Mouse (Mus musculus) liver, embryonic 15.5 days (tissue): Measurements from ENCODE around the gene Axin2. TPM values are rescaled to one million over a fixed set of nuclear protein-coding genes. Genes with fewer than 3 reads are reported as not detected.

Experiments
- ATAC-seq: fragments of 200-750 bp; cut with Nextera tagmentation; 2 replicates; pipeline ENCODE4 v1.8.0; 2017; ENCODE audit warnings: moderate number of reproducible peaks, mild to moderate bottlenecking, moderate library complexity; ENCODE audit not compliant: insufficient read depth
- H3K27ac ChIP-seq: fragments of 300-500 bp; sonication (generic); replicated peaks from 2 replicates; pipeline ENCODE4 v1.5.1; 2015; ENCODE audit warnings: mild to moderate bottlenecking, inconsistent platforms
- H3K27me3 ChIP-seq: fragments of 300-500 bp; sonication (generic); 2 replicates; pipeline ENCODE4 v1.6.1; 2015; ENCODE audit warnings: mild to moderate bottlenecking, inconsistent platforms
- H3K36me3 ChIP-seq: fragments of 300-500 bp; sonication (generic); replicated peaks from 2 replicates; pipeline ENCODE4 v1.6.1; 2015; ENCODE audit warnings: moderate library complexity, mild to moderate bottlenecking, inconsistent platforms
- H3K4me1 ChIP-seq: fragments of 300-500 bp; sonication (generic); replicated peaks from 2 replicates; pipeline ENCODE4 v1.6.1; 2015; ENCODE audit warnings: inconsistent platforms
- H3K4me2 ChIP-seq: fragments of 300-500 bp; sonication (generic); 2 replicates; pipeline ENCODE4 v1.6.1; 2015; ENCODE audit warnings: moderate library complexity, mild to moderate bottlenecking, inconsistent platforms
- H3K4me3 ChIP-seq: fragments of 300-500 bp; sonication (generic); replicated peaks from 2 replicates; pipeline ENCODE4 v1.5.1; 2015; ENCODE audit warnings: mild to moderate bottlenecking, inconsistent platforms
- H3K9ac ChIP-seq: fragments of 300-500 bp; sonication (generic); 2 replicates; pipeline ENCODE4 v1.6.1; 2015; ENCODE audit warnings: moderate library complexity, mild to moderate bottlenecking, inconsistent platforms
- H3K9me3 ChIP-seq: fragments of 300-500 bp; sonication (generic); replicated peaks from 2 replicates; pipeline ENCODE4 v1.6.1; 2016; ENCODE audit warnings: inconsistent platforms
- WGBS: fragments of 180-500 bp; shearing (Covaris S2); methylation state at CpG from one replicate; pipeline ENCODE4 v1.1.7; 2015; ENCODE audit warnings: mixed read lengths; ENCODE audit not compliant: insufficient replicate concordance; 5-methylcytosine and 5-hydroxymethylcytosine counted together
- polyA plus RNA-seq: library from polyadenylated mRNA; unstranded; fragments of >200 nt; fragmentation: Nextera tagmentation; extraction: Ambion mirVana; gene quantifications from 2 replicates; pipeline ENCODE4 v1.2.1, GENCODE M21; 2015

The Axin2 gene
- polyA plus RNA-seq, 1 experiment from 2014 or later: 0.10 TPM

- no peak overlapping the region for H3K4me3 ChIP-seq
- no peak overlapping the region for H3K9ac ChIP-seq
- peaks cover 70% of the 10 kb centered on the region for H3K27me3 ChIP-seq
- no peaks in the 10 kb centered on the region for H3K9me3 ChIP-seq
- no peak for ATAC-seq
- H3K36me3 ChIP-seq: no peaks in the 10 kb centered on the region
- no peak overlapping the region for H3K27ac ChIP-seq
- peaks cover 6% of the 10 kb centered on the region; the same call in 1 of the 2 replicates for H3K4me1 ChIP-seq
- peak overlapping the region; percentile 77; the same call in 1 of the 2 replicates for H3K4me2 ChIP-seq
- WGBS: 6% methylated on average over 17 of the region's 17 CpGs
Observed at GRCm38 (mm10) chr11:108923188-108923575, 3.0 kb downstream of the Axin2 start.

DNA sequence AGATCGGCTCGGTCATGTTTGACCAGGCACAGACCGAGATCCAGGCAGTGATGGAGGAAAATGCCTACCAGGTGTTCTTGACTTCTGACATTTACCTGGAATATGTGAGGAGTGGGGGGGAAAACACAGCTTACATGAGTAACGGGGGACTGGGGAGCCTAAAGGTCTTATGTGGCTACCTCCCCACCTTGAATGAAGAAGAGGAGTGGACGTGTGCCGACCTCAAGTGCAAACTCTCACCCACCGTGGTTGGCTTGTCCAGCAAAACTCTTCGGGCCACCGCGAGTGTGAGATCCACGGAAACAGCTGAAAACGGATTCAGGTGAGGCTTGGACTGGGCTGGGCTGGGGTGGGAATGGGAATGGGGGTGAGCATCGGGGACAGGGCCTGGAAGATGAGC, 3.6 kb downstream of the Axin2 start:
- H3K4me3 ChIP-seq: no peak overlapping the region
- H3K9ac ChIP-seq: no peak overlapping the region
- ATAC-seq: no peak
- no peaks in the 10 kb centered on the region for H3K36me3 ChIP-seq
- peaks cover 67% of the 10 kb centered on the region for H3K27me3 ChIP-seq
- no peak overlapping the region for H3K4me2 ChIP-seq
- peaks cover 6% of the 10 kb centered on the region; the same call in 1 of the 2 replicates for H3K4me1 ChIP-seq
- H3K27ac ChIP-seq: no peak overlapping the region
- no peaks in the 10 kb centered on the region for H3K9me3 ChIP-seq
- WGBS: 26% methylated on average over 13 of the region's 13 CpGs

DNA sequence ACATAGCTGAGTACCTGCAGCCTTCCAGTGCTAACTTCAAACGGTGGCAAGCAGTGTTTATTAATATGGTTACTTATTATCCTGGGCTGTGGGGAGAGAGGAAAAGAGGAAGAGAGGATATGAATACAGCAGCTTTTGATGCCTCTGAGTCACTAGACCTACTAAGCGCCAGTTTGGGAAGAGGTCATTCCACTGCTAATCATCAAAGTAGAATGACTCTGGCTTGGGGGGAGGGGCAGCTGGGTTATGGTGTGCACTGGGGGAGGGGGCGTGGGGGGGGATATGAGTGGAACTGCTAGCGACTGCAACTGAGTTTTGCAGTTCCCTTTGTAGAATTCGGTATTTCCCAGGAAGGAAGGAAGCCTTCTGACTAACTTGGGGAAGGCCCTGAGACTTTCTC, 4.2 kb downstream of the Axin2 start:
- Histone ChIP-seq H3K9ac (no peak overlapping the region), H3K4me3 (no peak overlapping the region), H3K27me3 (peaks cover 62% of the 10 kb centered on the region), H3K4me2 (no peak overlapping the region), H3K4me1 (peaks cover 6% of the 10 kb centered on the region; the same call in 1 of the 2 replicates), H3K9me3 (no peaks in the 10 kb centered on the region), H3K27ac (no peak overlapping the region), H3K36me3 (no peaks in the 10 kb centered on the region)
- no peak for ATAC-seq
- 14% methylated on average over 5 of the region's 5 CpGs for WGBS

DNA sequence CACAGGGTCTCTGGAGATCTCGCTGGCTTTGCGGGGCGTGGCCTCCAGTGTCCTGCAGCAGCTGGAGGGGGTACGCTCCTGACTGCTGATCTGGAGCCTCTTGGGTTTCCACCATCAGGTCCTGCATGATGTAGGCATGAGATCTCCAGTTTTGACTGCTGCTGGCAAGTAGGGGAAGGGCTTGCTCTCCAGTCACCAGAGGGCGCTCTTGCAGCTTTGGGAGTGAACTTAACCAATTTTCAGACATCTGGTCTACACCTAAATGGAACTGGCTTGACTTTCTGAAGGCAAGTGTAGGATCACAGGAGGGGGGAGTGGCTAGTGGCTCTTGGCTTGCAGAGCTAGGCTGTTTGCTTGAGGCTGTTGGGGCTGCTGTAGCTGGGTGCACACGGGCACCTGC, 5.1 kb downstream of the Axin2 start:
- WGBS: 16% methylated on average over 6 of the region's 6 CpGs
- no peak overlapping the region for H3K4me3 ChIP-seq

GRCm38 (mm10) chr11:108925826-108926225, 5.7 kb downstream of the Axin2 start:
- ATAC-seq: no peak
- H3K27me3 ChIP-seq: peaks cover 47% of the 10 kb centered on the region
- 71% methylated on average over 9 of the region's 9 CpGs for WGBS

More for the DNA sequence above, 5.1 kb downstream of the Axin2 start:
- ATAC-seq: no peak
- peaks cover 6% of the 10 kb centered on the region; the same call in 1 of the 2 replicates for H3K4me1 ChIP-seq
- peaks cover 53% of the 10 kb centered on the region for H3K27me3 ChIP-seq
- no peaks in the 10 kb centered on the region for H3K9me3 ChIP-seq
- H3K27ac ChIP-seq: no peak overlapping the region
- H3K9ac ChIP-seq: no peak overlapping the region
- no peaks in the 10 kb centered on the region for H3K36me3 ChIP-seq
- H3K4me2 ChIP-seq: no peak overlapping the region

GRCm38 (mm10) chr11:108926345-108927092, 6.4 kb downstream of the Axin2 start:
- H3K9ac ChIP-seq: no peak overlapping the region
- H3K4me1 ChIP-seq: peaks cover 6% of the 10 kb centered on the region; the same call in 1 of the 2 replicates
- no peak for ATAC-seq
- no peak overlapping the region for H3K27ac ChIP-seq
- no peak overlapping the region for H3K4me3 ChIP-seq
- no peaks in the 10 kb centered on the region for H3K9me3 ChIP-seq
- H3K27me3 ChIP-seq: peaks cover 40% of the 10 kb centered on the region
- 67% methylated on average over 10 of the region's 10 CpGs for WGBS
- no peaks in the 10 kb centered on the region for H3K36me3 ChIP-seq
- H3K4me2 ChIP-seq: no peak overlapping the region

More at GRCm38 (mm10) chr11:108925826-108926225, 5.7 kb downstream of the Axin2 start:
- H3K27ac ChIP-seq: no peak overlapping the region
- H3K4me1 ChIP-seq: peaks cover 6% of the 10 kb centered on the region; the same call in 1 of the 2 replicates
- H3K36me3 ChIP-seq: no peaks in the 10 kb centered on the region
- H3K9ac ChIP-seq: no peak overlapping the region
- H3K4me3 ChIP-seq: no peak overlapping the region
- no peak overlapping the region for H3K4me2 ChIP-seq
- H3K9me3 ChIP-seq: no peaks in the 10 kb centered on the region

DNA sequence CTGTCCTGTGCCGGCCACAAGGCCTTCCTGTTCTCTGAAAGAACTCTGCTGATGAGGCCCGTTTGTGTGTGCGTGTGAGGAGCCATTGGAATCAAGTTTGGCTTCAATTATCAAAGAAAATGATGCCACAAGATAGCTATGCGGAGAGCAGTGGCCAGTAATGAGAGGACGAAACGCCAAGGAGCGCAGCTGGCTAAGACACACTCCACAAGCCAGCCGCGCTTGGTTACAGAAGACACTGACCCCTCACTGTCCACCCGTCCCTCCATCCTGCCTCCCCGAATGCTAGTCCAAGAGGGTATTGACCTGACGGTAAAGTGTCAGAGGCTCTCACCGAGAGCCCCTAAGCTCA, 6.9 kb downstream of the Axin2 start:
- Histone ChIP-seq H3K4me3 (no peak overlapping the region), H3K27me3 (peaks cover 34% of the 10 kb centered on the region), H3K36me3 (no peaks in the 10 kb centered on the region), H3K9me3 (no peaks in the 10 kb centered on the region), H3K4me2 (no peak overlapping the region), H3K9ac (no peak overlapping the region), H3K4me1 (peaks cover 2% of the 10 kb centered on the region; the same call in 1 of the 2 replicates), H3K27ac (no peak overlapping the region)
- ATAC-seq: no peak
- 65% methylated on average over 13 of the region's 13 CpGs for WGBS

GRCm38 (mm10) chr11:108928096-108928495, 7.9 kb downstream of the Axin2 start:
- Histone ChIP-seq H3K4me2 (no peak overlapping the region), H3K9me3 (no peaks in the 10 kb centered on the region), H3K27ac (no peak overlapping the region), H3K9ac (no peak overlapping the region), H3K27me3 (peaks cover 24% of the 10 kb centered on the region), H3K4me1 (no peaks in the 10 kb centered on the region), H3K36me3 (no peaks in the 10 kb centered on the region), H3K4me3 (no peak overlapping the region)
- 58% methylated on average over 8 of the region's 8 CpGs for WGBS
- no peak for ATAC-seq

- WGBS: 50% methylated on average over 7 of the region's 7 CpGs
- Histone ChIP-seq H3K36me3 (no peaks in the 10 kb centered on the region), H3K9me3 (no peaks in the 10 kb centered on the region), H3K27ac (no peak overlapping the region), H3K4me3 (no peak overlapping the region), H3K4me2 (no peak overlapping the region), H3K9ac (no peak overlapping the region), H3K27me3 (peaks cover 18% of the 10 kb centered on the region), H3K4me1 (no peaks in the 10 kb centered on the region)
- ATAC-seq: no peak
Observed at GRCm38 (mm10) chr11:108928752-108929151, 8.6 kb downstream of the Axin2 start.

GRCm38 (mm10) chr11:108929176-108929575, 9.0 kb downstream of the Axin2 start:
- 55% methylated on average over 4 of the region's 4 CpGs for WGBS
- no peak overlapping the region for H3K27ac ChIP-seq
- ATAC-seq: no peak
- H3K9me3 ChIP-seq: no peaks in the 10 kb centered on the region
- H3K4me1 ChIP-seq: no peaks in the 10 kb centered on the region
- peaks cover 13% of the 10 kb centered on the region for H3K27me3 ChIP-seq
- no peaks in the 10 kb centered on the region for H3K36me3 ChIP-seq
- H3K4me3 ChIP-seq: no peak overlapping the region
- no peak overlapping the region for H3K9ac ChIP-seq
- no peak overlapping the region for H3K4me2 ChIP-seq

- no peak for ATAC-seq
- H3K4me1 ChIP-seq: no peaks in the 10 kb centered on the region
- 67% methylated on average over 6 of the region's 6 CpGs for WGBS
Observed at GRCm38 (mm10) chr11:108929700-108930099, 9.6 kb downstream of the Axin2 start.

DNA sequence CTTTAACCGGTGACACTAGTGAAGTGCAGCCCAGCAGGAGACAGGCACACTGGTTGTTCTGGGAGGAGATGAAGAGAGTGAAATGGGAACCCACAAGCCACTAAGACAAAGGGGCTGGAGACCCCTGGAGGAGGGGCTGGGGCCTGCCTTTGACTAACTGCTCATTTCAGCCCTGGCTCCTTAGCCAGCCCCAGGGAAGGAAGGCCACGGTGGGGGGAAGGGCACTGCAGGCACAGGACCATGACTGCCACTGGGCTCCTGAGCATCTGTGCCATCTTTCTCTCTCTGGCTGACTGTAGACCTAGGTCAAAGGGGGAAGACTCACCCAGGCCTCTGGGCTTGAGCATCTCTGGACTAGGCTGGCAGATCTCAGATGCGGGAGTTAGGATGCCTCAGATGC, 10.5 kb downstream of the Axin2 start:
- WGBS: 49% methylated on average over 3 of the region's 3 CpGs
- Histone ChIP-seq H3K4me2 (no peak overlapping the region), H3K27me3 (no peaks in the 10 kb centered on the region), H3K27ac (no peak overlapping the region), H3K9ac (no peak overlapping the region), H3K4me3 (no peak overlapping the region), H3K9me3 (no peaks in the 10 kb centered on the region), H3K36me3 (no peaks in the 10 kb centered on the region), H3K4me1 (no peaks in the 10 kb centered on the region)
- ATAC-seq: no peak

More at GRCm38 (mm10) chr11:108929700-108930099, 9.6 kb downstream of the Axin2 start:
- no peaks in the 10 kb centered on the region for H3K36me3 ChIP-seq
- no peak overlapping the region for H3K27ac ChIP-seq
- H3K4me3 ChIP-seq: no peak overlapping the region
- H3K4me2 ChIP-seq: no peak overlapping the region
- no peaks in the 10 kb centered on the region for H3K9me3 ChIP-seq
- H3K27me3 ChIP-seq: peaks cover 8% of the 10 kb centered on the region
- no peak overlapping the region for H3K9ac ChIP-seq
